Mouse (Mus musculus) neutrophil, adult 83 days (primary cell): Measurements from ENCODE around the gene Zfp119a. TPM values are rescaled to one million over a fixed set of nuclear protein-coding genes. Genes with fewer than 3 reads are reported as not detected.

Source experiments
- total RNA-seq, 2 experiments: library from RNA; stranded (reverse); gene quantifications; one replicate each; pipeline ENCODE4 v1.2.4; 2023

The Zfp119a gene
- total RNA-seq: 1 to 10 TPM; 2.2 to 3.1 TPM

DNA sequence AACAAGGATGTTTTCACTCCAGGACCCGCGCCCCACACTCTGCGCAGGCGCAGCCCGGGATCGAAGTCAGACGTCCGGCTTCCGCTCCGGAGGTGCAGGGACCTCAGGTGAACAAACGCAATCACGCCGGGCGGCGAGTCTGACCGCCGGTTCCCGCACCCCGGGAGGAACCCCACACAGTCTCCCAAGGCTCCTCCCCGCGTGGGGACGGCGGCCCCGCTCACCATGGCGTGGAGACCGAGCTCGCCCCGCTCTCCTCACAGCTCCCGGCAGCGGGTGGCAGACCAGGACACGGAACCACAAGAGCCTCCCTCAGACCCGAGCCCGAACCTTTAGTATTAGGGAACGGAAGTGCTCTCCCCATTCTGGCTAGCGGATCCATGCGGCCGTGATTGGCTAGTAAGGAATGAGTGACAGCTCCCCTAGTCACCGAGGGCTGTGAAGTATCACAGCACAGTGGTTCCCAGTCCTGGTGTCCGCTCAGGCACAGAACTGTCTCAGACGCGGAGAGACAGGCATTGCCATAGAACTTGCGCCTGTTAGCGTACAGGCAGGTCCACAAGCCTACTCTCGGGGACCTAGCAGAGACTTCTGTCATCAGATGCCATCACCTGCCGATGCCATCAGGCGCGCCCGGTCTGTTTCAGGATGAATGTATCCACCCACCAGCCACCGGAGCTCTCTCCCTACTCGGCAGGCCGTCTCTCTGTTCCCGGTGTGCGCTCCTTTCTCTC is at the start of gene Zfp119a:
Gene Zfp119a, minus strand, starts transcription at position 295 of the 734 bp plus-strand sequence.

Other genes starting within 250 kb of the Zfp119a start
- gene Pot1b, start 166.3 kb downstream of the Zfp119a start, total RNA-seq: 10 to 100 TPM; 30.5 to 31.1 TPM
- 10 to 100 TPM; 18.0 to 21.1 TPM for gene Adgre4, start 128.9 kb downstream of the Zfp119a start, total RNA-seq
- 1 to 10 TPM; 5.9 to 8.4 TPM for gene Zfp959, start 13.2 kb upstream of the Zfp119a start, total RNA-seq
- gene Zfp119b, start 70.6 kb upstream of the Zfp119a start, total RNA-seq: 1 to 10 TPM; 3.8 to 4.2 TPM
- gene Ebi3, start 73.7 kb upstream of the Zfp119a start, total RNA-seq: 100 to 1,000 TPM; 139 to 149 TPM
- gene Yju2, start 80.2 kb upstream of the Zfp119a start, total RNA-seq: 10 to 100 TPM; 21.2 to 21.7 TPM
- 1 to 10 TPM in 1 of 2 experiments, under 1 TPM in 1; 0.94 to 1.2 TPM for gene Shd, start 91.5 kb upstream of the Zfp119a start, total RNA-seq
- not detected for gene Fsd1, start 107.6 kb upstream of the Zfp119a start, total RNA-seq
- gene Stap2, start 126.7 kb upstream of the Zfp119a start, total RNA-seq: 1 to 10 TPM; 1.2 to 1.4 TPM
- gene Mpnd, start 126.8 kb upstream of the Zfp119a start, total RNA-seq: 10 to 100 TPM; 33.3 to 34.0 TPM
- gene Sh3gl1, start 157.7 kb upstream of the Zfp119a start, total RNA-seq: 10 to 100 TPM; 56.9 to 59.5 TPM
- gene Chaf1a, start 161.5 kb upstream of the Zfp119a start, total RNA-seq: 10 to 100 TPM; 20.0 to 29.1 TPM
- gene Ubxn6, start 196.1 kb upstream of the Zfp119a start, total RNA-seq: 10 to 100 TPM; 24.1 to 29.2 TPM
- 10 to 100 TPM; 49.3 to 54.5 TPM for gene Hdgfl2, start 200.7 kb upstream of the Zfp119a start, total RNA-seq
- under 1 TPM; 0.28 to 0.49 TPM for gene Plin4, start 230.9 kb upstream of the Zfp119a start, total RNA-seq
- gene Plin5, start 238.7 kb upstream of the Zfp119a start, total RNA-seq: 1 to 10 TPM in 1 of 2 experiments, under 1 TPM in 1; 0.94 to 1.9 TPM
- gene Lrg1, start 243.1 kb upstream of the Zfp119a start, total RNA-seq: 100 to 1,000 TPM; 184 to 229 TPM